Mouse (Mus musculus): Measurements from ENCODE around the gene Ddn. TPM values are rescaled to one million over a fixed set of nuclear protein-coding genes. Genes with fewer than 3 reads are reported as not detected.

The Ddn gene
- polyA plus RNA-seq, 1 experiment from 2014 or later, result not detected

DNA sequence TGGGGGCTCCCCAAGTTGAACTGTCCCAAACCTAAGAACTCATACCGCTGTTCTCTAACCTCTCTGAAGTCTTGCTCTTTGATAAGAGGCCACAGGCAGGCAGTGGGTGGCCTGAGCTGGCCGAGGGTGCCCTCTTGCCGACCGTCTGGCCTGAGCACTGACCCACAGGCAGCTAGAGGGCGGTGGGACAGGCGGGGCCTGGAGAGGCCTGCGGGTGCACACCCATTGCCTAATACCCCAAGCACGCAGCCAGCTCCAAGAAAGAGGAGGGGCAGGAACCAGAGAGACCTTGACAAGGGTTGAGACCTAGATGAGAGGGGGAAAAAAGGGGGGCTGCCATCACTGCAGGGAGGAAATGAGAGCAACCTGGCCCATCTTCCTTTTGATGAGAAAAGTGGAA is 29.2 kb downstream of the Ddn start:
- Histone ChIP-seq H3K36me3 (replicated peaks; ENCODE audit: insufficient read depth, low read length) (no peaks in the 10 kb centered on the region), H3K9ac (replicated peaks) (no peak overlapping the region), H3K27me3 (ENCODE audit: insufficient read depth, low read length) (peaks cover 69% of the 10 kb centered on the region), H3K4me3 (ENCODE audit: low read depth, low read length) (no peak overlapping the region), H3K4me1 (ENCODE audit: insufficient read depth) (peaks cover 15% of the 10 kb centered on the region), H3K27ac (ENCODE audit: low read depth) (no peak overlapping the region), H3K9me3 (ENCODE audit: low read length) (no peaks in the 10 kb centered on the region), H3K4me2 (ENCODE audit: low read depth, low read length) (no peak overlapping the region)
- 7% methylated on average over 8 of the region's 8 CpGs for WGBS (ENCODE audit: insufficient replicate concordance)
- ATAC-seq (no peak), DNase-seq (no peak)
- TF ChIP-seq EP300 (IDR thresholded peaks at IDR 0.05; ENCODE audit: low read depth) (no peak), CTCF (IDR thresholded peaks at IDR 0.05; ENCODE audit: low read depth) (no peak)

GRCm38 (mm10) chr15:98778806-98779205 is 30.5 kb downstream of the Ddn start:
- Histone ChIP-seq H3K9me3 (ENCODE audit: low read length) (no peaks in the 10 kb centered on the region), H3K4me2 (ENCODE audit: low read depth, low read length) (no peak overlapping the region), H3K4me1 (ENCODE audit: insufficient read depth) (peaks cover 15% of the 10 kb centered on the region), H3K9ac (replicated peaks) (no peak overlapping the region), H3K27me3 (ENCODE audit: insufficient read depth, low read length) (peaks cover 81% of the 10 kb centered on the region), H3K4me3 (ENCODE audit: low read depth, low read length) (no peak overlapping the region), H3K36me3 (replicated peaks; ENCODE audit: insufficient read depth, low read length) (no peaks in the 10 kb centered on the region), H3K27ac (ENCODE audit: low read depth) (no peak overlapping the region)
- TF ChIP-seq CTCF (IDR thresholded peaks at IDR 0.05; ENCODE audit: low read depth) (no peak), EP300 (IDR thresholded peaks at IDR 0.05; ENCODE audit: low read depth) (no peak)
- WGBS (ENCODE audit: insufficient replicate concordance), result 7% methylated on average over 7 of the region's 11 CpGs
- ATAC-seq, result no peak
- no peak for DNase-seq

DNA sequence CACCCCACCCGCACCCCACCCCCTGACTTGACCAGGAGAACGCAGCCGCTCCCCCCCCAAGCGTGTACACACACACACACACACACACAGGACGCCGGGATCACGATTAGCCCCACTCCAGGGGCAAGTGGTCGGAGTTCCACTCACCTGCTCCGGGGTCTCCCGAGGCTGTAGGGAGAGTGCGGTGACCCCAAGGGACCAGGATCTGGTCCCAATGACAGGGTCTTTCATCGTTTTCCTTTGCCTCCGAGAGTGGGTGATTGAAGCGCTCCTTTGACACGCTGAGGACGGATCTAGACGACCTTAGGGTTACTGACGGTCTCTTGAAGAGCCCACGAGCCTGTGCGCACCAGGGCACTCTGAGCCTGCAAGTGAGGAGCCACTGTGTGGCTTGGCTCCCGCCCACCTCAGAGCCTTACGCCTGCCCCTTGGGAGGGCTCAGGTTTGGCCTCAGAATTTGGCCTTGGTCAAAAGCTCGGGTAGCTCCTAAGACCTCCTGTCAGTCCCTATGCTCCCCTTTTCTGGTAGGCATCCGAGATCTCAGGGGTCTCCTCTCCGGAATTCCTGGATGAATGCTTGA is 31.0 kb downstream of the Ddn start:
- 1% methylated on average over 23 of the region's 25 CpGs for WGBS (ENCODE audit: insufficient replicate concordance)
- no peak overlapping the region for H3K27ac ChIP-seq (ENCODE audit: low read depth)
- H3K27me3 ChIP-seq (ENCODE audit: insufficient read depth, low read length), result peaks cover 86% of the 10 kb centered on the region
- H3K4me3 ChIP-seq (ENCODE audit: low read depth, low read length), result peak overlapping the region; percentile 20; the same call in 1 of the 2 replicates
- H3K9me3 ChIP-seq (ENCODE audit: low read length), result no peaks in the 10 kb centered on the region
- H3K9ac ChIP-seq (replicated peaks), result no peak overlapping the region
- ATAC-seq (no peak), DNase-seq (no peak)
- TF ChIP-seq CTCF (IDR thresholded peaks at IDR 0.05; ENCODE audit: low read depth) (no peak), EP300 (IDR thresholded peaks at IDR 0.05; ENCODE audit: low read depth) (no peak)
- H3K4me2 ChIP-seq (ENCODE audit: low read depth, low read length), result peak overlapping the region; percentile 50
- no peaks in the 10 kb centered on the region for H3K36me3 ChIP-seq (replicated peaks; ENCODE audit: insufficient read depth, low read length)
- peaks cover 15% of the 10 kb centered on the region for H3K4me1 ChIP-seq (ENCODE audit: insufficient read depth)

GRCm38 (mm10) chr15:98777762-98778161 is 31.5 kb downstream of the Ddn start, which contains the start of gene Wnt10b:
TSS of gene Wnt10b (minus strand) at chr15:98778150.
- no peak for TF ChIP-seq EP300 (IDR thresholded peaks at IDR 0.05; ENCODE audit: low read depth)
- TF ChIP-seq CTCF (IDR thresholded peaks at IDR 0.05; ENCODE audit: low read depth), result no peak

DNA sequence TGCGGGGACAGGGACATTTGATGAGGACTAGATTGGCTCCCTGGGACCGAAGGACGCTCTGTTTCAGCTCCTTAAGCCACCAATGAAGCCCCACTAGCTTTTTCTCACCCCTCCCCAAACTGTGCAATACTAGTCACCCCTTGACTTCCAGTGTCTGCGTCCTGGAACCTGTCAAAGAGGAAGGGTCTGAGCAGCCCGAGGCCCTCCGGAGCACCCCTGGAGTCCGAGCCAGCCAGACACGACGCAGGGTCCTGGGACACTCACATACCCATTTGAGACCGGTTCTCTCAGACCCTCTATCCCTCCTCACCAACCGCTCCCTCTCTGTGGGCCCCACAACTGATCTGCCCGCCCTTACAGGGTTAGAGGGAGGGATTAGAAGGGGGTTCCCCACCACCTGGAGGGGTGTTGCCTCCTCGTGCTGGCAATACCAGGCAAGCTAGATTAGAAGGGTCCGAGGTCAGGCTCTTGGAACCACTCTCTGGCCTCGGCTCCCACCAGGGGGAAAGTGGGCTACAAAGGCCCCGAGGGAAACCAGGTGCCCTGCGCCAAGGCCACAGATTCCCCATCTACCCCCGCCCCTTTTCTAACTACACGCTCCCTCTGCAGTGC is 32.2 kb downstream of the Ddn start:
- no peaks in the 10 kb centered on the region for H3K9me3 ChIP-seq (ENCODE audit: low read length)
- H3K4me1 ChIP-seq (ENCODE audit: insufficient read depth), result peaks cover 27% of the 10 kb centered on the region
- no peaks in the 10 kb centered on the region for H3K36me3 ChIP-seq (replicated peaks; ENCODE audit: insufficient read depth, low read length)
- no peak overlapping the region for H3K9ac ChIP-seq (replicated peaks)
- 5% methylated on average over 19 of the region's 19 CpGs for WGBS (ENCODE audit: insufficient replicate concordance)
- H3K4me3 ChIP-seq (ENCODE audit: low read depth, low read length), result 0 out of 2 replicates have a peak overlapping the region, but pooled peaks have one; percentile 13
- ATAC-seq (no peak), DNase-seq (no peak)
- H3K4me2 ChIP-seq (ENCODE audit: low read depth, low read length), result no peak overlapping the region
- TF ChIP-seq CTCF (IDR thresholded peaks at IDR 0.05; ENCODE audit: low read depth) (no peak), EP300 (IDR thresholded peaks at IDR 0.05; ENCODE audit: low read depth) (no peak)
- H3K27me3 ChIP-seq (ENCODE audit: insufficient read depth, low read length), result peaks cover 92% of the 10 kb centered on the region
- H3K27ac ChIP-seq (ENCODE audit: low read depth), result no peak overlapping the region

More at GRCm38 (mm10) chr15:98777762-98778161, 31.5 kb downstream of the Ddn start, which contains the start of gene Wnt10b:
- no peak for ATAC-seq
- Histone ChIP-seq H3K27ac (ENCODE audit: low read depth) (no peak within 1 kb of the TSS), H3K4me1 (ENCODE audit: insufficient read depth) (peaks cover 20% of the 10 kb centered on the region), H3K4me3 (ENCODE audit: low read depth, low read length) (peak within 1 kb of the TSS; percentile 20), H3K27me3 (ENCODE audit: insufficient read depth, low read length) (peaks cover 87% of the 10 kb centered on the region), H3K9me3 (ENCODE audit: low read length) (no peaks in the 10 kb centered on the region), H3K9ac (replicated peaks) (0 out of 2 replicates have a peak within 1 kb of the TSS, but pooled peaks have one; percentile 30), H3K36me3 (replicated peaks; ENCODE audit: insufficient read depth, low read length) (no peaks in the 10 kb centered on the region), H3K4me2 (ENCODE audit: low read depth, low read length) (peak within 1 kb of the TSS; percentile 50)
- DNase-seq, result no peak
- under 1% methylated on average over 33 of the region's 33 CpGs for WGBS (ENCODE audit: insufficient replicate concordance)

DNA sequence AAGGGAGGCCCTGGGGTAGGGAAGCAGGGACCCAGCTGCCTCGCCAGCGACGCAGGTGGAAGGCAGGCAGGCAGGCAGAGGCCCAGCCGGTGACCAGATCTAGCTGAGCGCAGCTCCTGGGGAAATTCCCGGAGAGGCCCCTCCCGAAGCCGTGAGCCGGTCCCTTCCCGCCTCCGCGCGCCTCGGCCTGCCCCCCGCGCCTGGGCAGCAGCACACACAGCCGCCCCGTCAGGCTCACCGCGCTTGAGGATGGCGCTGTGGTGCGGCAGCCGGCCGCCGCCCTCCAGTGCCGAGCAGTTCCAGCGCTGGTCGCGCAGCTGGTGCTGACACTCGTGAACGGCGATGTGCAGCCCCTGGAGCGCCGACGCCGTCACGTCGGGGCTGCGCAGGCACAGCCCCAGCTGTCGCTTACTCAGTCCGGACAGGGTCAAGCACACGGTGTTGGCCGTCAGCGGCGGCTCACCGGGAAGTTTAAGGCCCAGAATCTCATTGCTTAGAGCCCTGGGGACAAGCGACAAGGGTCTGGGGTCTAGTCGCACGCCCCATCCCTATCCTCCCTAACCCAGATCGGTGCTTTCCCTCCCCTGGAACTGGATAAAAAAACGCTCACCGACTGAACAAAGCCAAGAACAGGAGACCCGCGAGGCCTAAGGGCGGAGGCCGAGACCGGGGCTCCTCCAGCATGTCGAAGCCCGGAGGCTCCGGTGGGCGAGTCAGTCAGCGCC is 32.8 kb downstream of the Ddn start:
- DNase-seq, result no peak
- H3K9ac ChIP-seq (replicated peaks), result no peak overlapping the region
- no peak overlapping the region for H3K27ac ChIP-seq (ENCODE audit: low read depth)
- H3K4me3 ChIP-seq (ENCODE audit: low read depth, low read length), result peak overlapping the region; percentile 13; the same call in 1 of the 2 replicates
- H3K4me2 ChIP-seq (ENCODE audit: low read depth, low read length), result peak overlapping the region; percentile 19; the same call in 1 of the 2 replicates
- peak; percentile 18; the same call in 1 of the 2 replicates for ATAC-seq
- TF ChIP-seq CTCF (IDR thresholded peaks at IDR 0.05; ENCODE audit: low read depth) (no peak), EP300 (IDR thresholded peaks at IDR 0.05; ENCODE audit: low read depth) (no peak)
- peaks cover 31% of the 10 kb centered on the region for H3K4me1 ChIP-seq (ENCODE audit: insufficient read depth)
- no peaks in the 10 kb centered on the region for H3K36me3 ChIP-seq (replicated peaks; ENCODE audit: insufficient read depth, low read length)
- no peaks in the 10 kb centered on the region for H3K9me3 ChIP-seq (ENCODE audit: low read length)
- WGBS (ENCODE audit: insufficient replicate concordance), result 2% methylated on average over 60 of the region's 62 CpGs
- peaks cover 91% of the 10 kb centered on the region for H3K27me3 ChIP-seq (ENCODE audit: insufficient read depth, low read length)

Measured in liver, postnatal 0 days (tissue).